Mouse (Mus musculus): ENCODE measurements at regions not wholly inside any gene's neighbourhood (a gene's known extent, or its start where the extent isn't known, plus 50 kb on each side); places are given as distances from the start of the nearest gene placed in this dataset.

- peak; percentile 89 for DNase-seq (ENCODE audit: low spot score)
- Histone ChIP-seq H3K4me3 (replicated peaks; ENCODE audit: low read depth, low read length) (peak overlapping the region; percentile 11; the same call in 1 of the 2 replicates), H3K27ac (no peak overlapping the region), H3K36me3 (ENCODE audit: insufficient read depth, low read length) (no peaks in the 10 kb centered on the region), H3K9me3 (replicated peaks; ENCODE audit: low read length) (no peaks in the 10 kb centered on the region), H3K4me2 (ENCODE audit: low read length) (peak overlapping the region; percentile 53), H3K9ac (ENCODE audit: low read depth, low read length) (no peak overlapping the region), H3K4me1 (replicated peaks; ENCODE audit: insufficient read depth, low read length) (0 out of 2 replicates have a peak, but pooled peaks cover 7% of the 10 kb centered on the region), H3K27me3 (ENCODE audit: insufficient read depth, low read length) (peaks cover 5% of the 10 kb centered on the region; the same call in 1 of the 2 replicates)
- WGBS: 4% methylated on average over 28 of the region's 28 CpGs
- TF ChIP-seq CTCF (IDR thresholded peaks at IDR 0.05; ENCODE audit: low read depth): no peak
- no peak for ATAC-seq (replicated peaks; ENCODE audit: low FRiP score, low read depth)
These were observed 83.1 kb downstream of the 2410131K14Rik start for GRCm38 (mm10) chr5:118327961-118328712.

GRCm38 (mm10) chr5:118329143-118329542 lies 84.1 kb downstream of the 2410131K14Rik start:
- H3K27ac ChIP-seq: no peak overlapping the region
- TF ChIP-seq CTCF (IDR thresholded peaks at IDR 0.05; ENCODE audit: low read depth): no peak
- 70% methylated on average over 5 of the region's 5 CpGs for WGBS
- no peaks in the 10 kb centered on the region for H3K36me3 ChIP-seq (ENCODE audit: insufficient read depth, low read length)
- H3K9me3 ChIP-seq (replicated peaks; ENCODE audit: low read length): no peaks in the 10 kb centered on the region
- ATAC-seq (replicated peaks; ENCODE audit: low FRiP score, low read depth) (no peak), DNase-seq (ENCODE audit: low spot score) (no peak)
- H3K4me2 ChIP-seq (ENCODE audit: low read length): no peak overlapping the region
- H3K4me3 ChIP-seq (replicated peaks; ENCODE audit: low read depth, low read length): no peak overlapping the region
- H3K27me3 ChIP-seq (ENCODE audit: insufficient read depth, low read length): peaks cover 5% of the 10 kb centered on the region; the same call in 1 of the 2 replicates
- no peak overlapping the region for H3K9ac ChIP-seq (ENCODE audit: low read depth, low read length)
- 0 out of 2 replicates have a peak, but pooled peaks cover 7% of the 10 kb centered on the region for H3K4me1 ChIP-seq (replicated peaks; ENCODE audit: insufficient read depth, low read length)

- ATAC-seq (replicated peaks; ENCODE audit: low FRiP score, low read depth) (no peak), DNase-seq (ENCODE audit: low spot score) (no peak)
- Histone ChIP-seq H3K9me3 (replicated peaks; ENCODE audit: low read length) (no peaks in the 10 kb centered on the region), H3K27me3 (ENCODE audit: insufficient read depth, low read length) (peaks cover 5% of the 10 kb centered on the region; the same call in 1 of the 2 replicates), H3K9ac (ENCODE audit: low read depth, low read length) (no peak overlapping the region), H3K36me3 (ENCODE audit: insufficient read depth, low read length) (no peaks in the 10 kb centered on the region), H3K4me1 (replicated peaks; ENCODE audit: insufficient read depth, low read length) (0 out of 2 replicates have a peak, but pooled peaks cover 7% of the 10 kb centered on the region), H3K4me2 (ENCODE audit: low read length) (peak overlapping the region; percentile 74), H3K27ac (no peak overlapping the region), H3K4me3 (replicated peaks; ENCODE audit: low read depth, low read length) (no peak overlapping the region)
- 13% methylated on average over 14 of the region's 14 CpGs for WGBS
- no peak for TF ChIP-seq CTCF (IDR thresholded peaks at IDR 0.05; ENCODE audit: low read depth)
These were observed 86.2 kb downstream of the 2410131K14Rik start for GRCm38 (mm10) chr5:118331286-118331607.

- ATAC-seq (replicated peaks; ENCODE audit: low FRiP score, low read depth) (peak; percentile 70), DNase-seq (ENCODE audit: low spot score) (peak; percentile 95)
- Histone ChIP-seq H3K27ac (peak overlapping the region; percentile 84), H3K4me2 (ENCODE audit: low read length) (peak overlapping the region; percentile 74), H3K4me3 (replicated peaks; ENCODE audit: low read depth, low read length) (peak overlapping the region; percentile 37), H3K9ac (ENCODE audit: low read depth, low read length) (peak overlapping the region; percentile 49; the same call in 1 of the 2 replicates), H3K36me3 (ENCODE audit: insufficient read depth, low read length) (no peaks in the 10 kb centered on the region), H3K27me3 (ENCODE audit: insufficient read depth, low read length) (peaks cover 5% of the 10 kb centered on the region; the same call in 1 of the 2 replicates), H3K4me1 (replicated peaks; ENCODE audit: insufficient read depth, low read length) (0 out of 2 replicates have a peak, but pooled peaks cover 7% of the 10 kb centered on the region), H3K9me3 (replicated peaks; ENCODE audit: low read length) (no peaks in the 10 kb centered on the region)
- WGBS: under 1% methylated on average over 32 of the region's 32 CpGs
- TF ChIP-seq CTCF (IDR thresholded peaks at IDR 0.05; ENCODE audit: low read depth): peak; percentile 89
These were observed 86.8 kb downstream of the 2410131K14Rik start for GRCm38 (mm10) chr5:118331608-118332394.

GRCm38 (mm10) chr5:118334054-118334453 lies 89.0 kb downstream of the 2410131K14Rik start:
- Histone ChIP-seq H3K9me3 (replicated peaks; ENCODE audit: low read length) (no peaks in the 10 kb centered on the region), H3K4me3 (replicated peaks; ENCODE audit: low read depth, low read length) (no peak overlapping the region), H3K27ac (no peak overlapping the region), H3K4me1 (replicated peaks; ENCODE audit: insufficient read depth, low read length) (0 out of 2 replicates have a peak, but pooled peaks cover 7% of the 10 kb centered on the region), H3K36me3 (ENCODE audit: insufficient read depth, low read length) (no peaks in the 10 kb centered on the region), H3K27me3 (ENCODE audit: insufficient read depth, low read length) (peaks cover 5% of the 10 kb centered on the region; the same call in 1 of the 2 replicates), H3K4me2 (ENCODE audit: low read length) (no peak overlapping the region), H3K9ac (ENCODE audit: low read depth, low read length) (no peak overlapping the region)
- TF ChIP-seq CTCF (IDR thresholded peaks at IDR 0.05; ENCODE audit: low read depth): no peak
- ATAC-seq (replicated peaks; ENCODE audit: low FRiP score, low read depth): no peak
- no peak for DNase-seq (ENCODE audit: low spot score)
- WGBS: 88% methylated on average over 2 of the region's 2 CpGs

- DNase-seq (ENCODE audit: low spot score) (no peak), ATAC-seq (replicated peaks; ENCODE audit: low FRiP score, low read depth) (no peak)
- WGBS: 91% methylated on average over 8 of the region's 8 CpGs
- Histone ChIP-seq H3K9me3 (replicated peaks; ENCODE audit: low read length) (no peaks in the 10 kb centered on the region), H3K4me3 (replicated peaks; ENCODE audit: low read depth, low read length) (no peak overlapping the region), H3K4me1 (replicated peaks; ENCODE audit: insufficient read depth, low read length) (0 out of 2 replicates have a peak, but pooled peaks cover 6% of the 10 kb centered on the region), H3K9ac (ENCODE audit: low read depth, low read length) (no peak overlapping the region), H3K27ac (no peak overlapping the region), H3K27me3 (ENCODE audit: insufficient read depth, low read length) (no peaks in the 10 kb centered on the region), H3K36me3 (ENCODE audit: insufficient read depth, low read length) (no peaks in the 10 kb centered on the region), H3K4me2 (ENCODE audit: low read length) (no peak overlapping the region)
- TF ChIP-seq CTCF (IDR thresholded peaks at IDR 0.05; ENCODE audit: low read depth): no peak
These were observed 93.2 kb downstream of the 2410131K14Rik start for GRCm38 (mm10) chr5:118338186-118338585.

All from kidney, postnatal 0 days (tissue).